Mouse (Mus musculus): ENCODE data around the gene Iglon5. TPM values are rescaled to one million over a fixed set of nuclear protein-coding genes. Genes with fewer than 3 reads are reported as not detected.

Iglon5 gene
- total RNA-seq (2015; ENCODE audit: low replicate concordance), result not detected in 2 replicates
- not detected in 2 replicates for total RNA-seq (2017; ENCODE audit: low replicate concordance)

GRCm38 (mm10) chr7:43489631-43490125, at the start of gene Iglon5:
TSS of gene Iglon5 (minus strand) at chr7:43490075.
- ATAC-seq (replicated peaks; ENCODE audit: low FRiP score, poor library complexity, severe bottlenecking), result no peak

- no peak for ATAC-seq (replicated peaks; ENCODE audit: low FRiP score, poor library complexity, severe bottlenecking)
These were observed 48.6 kb upstream of the Iglon5 start for GRCm38 (mm10) chr7:43538524-43538923.

DNA sequence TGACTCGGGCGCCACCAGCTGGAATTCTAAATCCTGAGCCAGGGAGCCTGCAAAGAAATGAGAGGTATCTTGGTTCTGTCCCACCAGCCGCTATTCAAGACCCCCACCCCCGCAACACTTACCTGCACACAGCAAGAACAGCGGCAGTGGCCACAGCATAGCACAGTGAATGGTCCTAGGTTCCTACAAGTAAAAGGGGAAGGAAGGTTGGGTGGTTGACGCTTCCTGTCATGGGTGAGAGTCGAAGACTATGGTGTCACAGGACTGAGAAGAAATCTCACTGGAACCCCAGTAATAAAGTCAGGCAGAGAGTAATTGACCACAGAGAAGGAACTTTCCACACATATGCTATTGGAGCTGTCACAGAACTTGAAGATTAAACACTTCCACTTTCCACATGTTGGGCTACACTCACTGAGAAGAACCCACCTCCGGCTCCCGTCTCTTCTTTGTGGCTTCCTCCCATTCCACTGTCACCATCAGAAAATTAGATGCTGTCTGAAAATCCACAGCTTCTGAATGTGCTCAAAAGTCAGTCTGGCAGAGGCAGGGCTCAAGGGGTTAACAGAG, 43.1 kb upstream of the Iglon5 start:
- ATAC-seq (replicated peaks; ENCODE audit: low FRiP score, poor library complexity, severe bottlenecking), result no peak

GRCm38 (mm10) chr7:43530216-43530785, 40.4 kb upstream of the Iglon5 start:
- ATAC-seq (replicated peaks; ENCODE audit: low FRiP score, poor library complexity, severe bottlenecking), result no peak

GRCm38 (mm10) chr7:43525313-43525712, 35.4 kb upstream of the Iglon5 start:
- ATAC-seq (replicated peaks; ENCODE audit: low FRiP score, poor library complexity, severe bottlenecking), result no peak

- ATAC-seq (replicated peaks; ENCODE audit: low FRiP score, poor library complexity, severe bottlenecking), result no peak
These were observed 32.9 kb upstream of the Iglon5 start for GRCm38 (mm10) chr7:43522776-43523175.

DNA sequence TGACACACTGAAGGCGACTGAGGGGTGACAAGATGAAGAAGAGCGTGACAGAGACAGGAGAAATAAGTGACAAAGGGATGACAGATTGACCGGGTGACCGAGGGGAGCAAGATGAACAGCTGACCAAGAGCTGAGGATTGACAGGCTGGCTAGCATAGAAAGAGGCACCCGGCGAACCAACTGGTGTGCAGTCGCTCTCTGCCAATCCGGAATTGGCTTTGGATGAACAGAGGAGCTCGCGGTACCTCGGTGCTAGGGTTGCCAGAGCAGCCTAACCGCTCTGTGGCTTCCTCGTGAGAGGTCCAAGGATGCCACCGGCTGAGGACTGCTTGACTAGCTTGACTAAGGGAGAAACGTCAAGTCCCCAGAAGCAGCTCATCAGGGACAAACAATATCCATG, 28.5 kb upstream of the Iglon5 start:
- ATAC-seq (replicated peaks; ENCODE audit: low FRiP score, poor library complexity, severe bottlenecking), result no peak

DNA sequence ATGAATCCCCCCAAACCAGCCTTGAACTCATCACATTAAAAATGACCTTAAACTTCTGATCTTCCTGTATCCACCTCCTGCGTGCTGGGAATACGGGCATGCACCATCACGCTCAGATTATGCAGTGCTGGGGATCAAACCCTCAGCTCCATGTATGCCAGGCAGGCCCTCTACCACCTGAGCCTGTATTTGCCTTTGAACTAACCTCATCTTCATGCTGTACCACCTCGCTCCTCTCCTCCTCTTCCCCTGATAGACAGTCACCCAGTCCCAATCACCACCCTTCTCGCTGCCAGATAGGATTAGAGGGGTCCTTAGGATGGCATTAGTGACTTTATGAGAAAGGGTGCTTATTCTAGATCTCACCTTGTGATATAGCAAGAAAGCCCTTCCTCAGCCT, 25.2 kb upstream of the Iglon5 start:
- no peak for ATAC-seq (replicated peaks; ENCODE audit: low FRiP score, poor library complexity, severe bottlenecking)

DNA sequence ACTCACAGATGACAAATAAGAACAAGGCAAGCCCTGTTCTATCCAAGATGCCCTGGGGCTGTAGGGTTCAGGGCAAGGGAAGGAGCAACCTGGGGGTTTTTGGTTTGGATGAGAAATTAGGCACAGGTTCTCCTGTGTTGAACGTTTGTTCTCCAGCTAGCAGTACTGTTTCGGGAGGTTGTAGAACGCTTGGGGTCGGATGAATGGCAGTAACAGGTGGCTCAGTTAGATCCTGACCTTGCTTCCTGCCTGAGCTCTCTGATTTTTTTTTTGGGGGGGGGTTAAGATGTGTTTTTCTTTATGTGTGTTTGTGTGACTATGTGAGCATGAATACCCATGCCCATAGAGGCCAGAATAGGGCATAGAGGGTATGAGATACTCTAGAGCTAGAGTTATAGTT, 22.6 kb upstream of the Iglon5 start:
- ATAC-seq (replicated peaks; ENCODE audit: low FRiP score, poor library complexity, severe bottlenecking), result no peak

- ATAC-seq (replicated peaks; ENCODE audit: low FRiP score, poor library complexity, severe bottlenecking), result no peak
These were observed 22.0 kb upstream of the Iglon5 start for GRCm38 (mm10) chr7:43511707-43512478.

- ATAC-seq (replicated peaks; ENCODE audit: low FRiP score, poor library complexity, severe bottlenecking), result no peak
These were observed 5.6 kb upstream of the Iglon5 start for GRCm38 (mm10) chr7:43495343-43496021.

- no peak for ATAC-seq (replicated peaks; ENCODE audit: low FRiP score, poor library complexity, severe bottlenecking)
These were observed 986 bp upstream of the Iglon5 start for GRCm38 (mm10) chr7:43490861-43491260.

DNA sequence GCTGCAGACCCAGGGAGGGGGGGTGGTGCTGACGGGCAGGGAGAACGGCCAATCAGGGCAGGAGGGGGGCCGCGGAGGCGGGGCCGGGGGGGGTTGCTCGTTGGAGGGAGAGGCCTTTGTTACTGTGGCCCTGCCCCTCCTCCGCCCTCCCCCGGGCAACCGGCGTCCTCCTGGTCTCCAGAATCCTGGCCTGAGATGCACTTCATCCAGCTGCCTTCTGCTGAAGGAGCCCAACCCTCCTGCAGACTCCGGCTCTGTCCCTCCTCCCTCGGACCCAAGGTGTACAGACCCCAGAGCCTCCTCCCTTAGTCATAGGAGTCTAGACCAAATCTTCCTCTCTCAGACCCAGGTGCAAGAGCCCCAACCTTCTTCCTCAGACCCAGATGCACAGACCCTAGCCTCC, 308 bp upstream of the Iglon5 start:
- ATAC-seq (replicated peaks; ENCODE audit: low FRiP score, poor library complexity, severe bottlenecking), result no peak

DNA sequence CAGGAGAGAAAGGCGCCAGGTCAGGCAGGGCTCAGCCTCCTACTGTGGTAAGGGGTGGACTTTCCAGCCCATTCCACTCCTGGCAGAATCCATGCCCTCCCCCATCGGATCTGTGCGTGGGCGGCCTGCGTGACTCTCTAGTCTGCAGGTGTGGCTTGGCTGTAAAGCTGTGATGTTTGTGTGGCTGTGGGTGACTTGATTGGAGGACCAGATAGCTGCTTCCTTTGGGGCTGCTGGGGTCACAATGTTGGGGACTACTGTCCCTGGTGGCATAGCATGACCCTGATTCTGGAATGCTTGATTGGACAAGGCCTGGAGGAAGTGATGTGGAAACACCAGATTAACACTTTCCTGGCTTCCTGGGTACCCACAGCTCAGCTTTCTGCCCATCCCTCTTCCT, 1.2 kb downstream of the Iglon5 start:
- ATAC-seq (replicated peaks; ENCODE audit: low FRiP score, poor library complexity, severe bottlenecking), result no peak

DNA sequence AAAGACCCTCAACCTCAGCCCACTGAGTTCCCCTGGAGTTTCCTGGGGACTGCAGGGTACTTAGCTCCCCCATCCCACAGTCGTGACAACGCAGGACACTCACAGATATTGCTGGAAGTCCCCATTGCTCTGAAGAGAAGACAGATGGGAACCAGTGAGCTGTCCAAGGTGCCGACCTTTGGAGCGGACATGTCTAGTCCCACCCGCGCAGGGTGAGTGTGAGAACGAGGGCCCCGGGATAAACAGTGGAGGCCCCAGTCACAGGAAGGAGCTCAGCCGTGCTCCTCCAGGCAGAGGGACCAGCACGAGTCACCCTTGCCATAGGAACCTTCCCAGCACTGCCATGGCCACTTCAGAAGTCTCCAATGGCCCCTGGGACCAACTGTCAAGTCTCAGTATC, 6.6 kb downstream of the Iglon5 start:
- ATAC-seq (replicated peaks; ENCODE audit: low FRiP score, poor library complexity, severe bottlenecking), result no peak

GRCm38 (mm10) chr7:43482090-43482716, 7.7 kb downstream of the Iglon5 start:
- no peak for ATAC-seq (replicated peaks; ENCODE audit: low FRiP score, poor library complexity, severe bottlenecking)

DNA sequence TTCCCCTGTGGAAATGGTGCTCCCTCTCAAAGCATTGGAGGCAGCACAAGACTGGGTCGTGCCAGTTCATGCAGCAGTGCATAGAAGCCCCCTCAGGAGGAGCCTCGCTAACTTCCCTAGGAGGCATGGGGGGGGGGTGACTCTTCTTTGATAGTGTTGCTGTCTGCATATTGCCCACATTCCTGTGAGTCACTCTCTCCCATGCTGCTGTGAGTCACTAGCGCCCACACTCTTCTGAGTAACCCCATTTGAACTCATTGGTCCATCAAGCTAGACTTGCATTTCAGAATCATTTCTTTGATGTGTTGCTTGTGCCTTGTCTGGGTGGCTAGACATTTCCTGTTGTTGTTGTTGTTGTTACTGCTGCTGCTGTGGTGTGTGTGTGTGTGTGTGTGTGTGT, 8.7 kb downstream of the Iglon5 start:
- ATAC-seq (replicated peaks; ENCODE audit: low FRiP score, poor library complexity, severe bottlenecking), result no peak

GRCm38 (mm10) chr7:43476376-43476775, 13.5 kb downstream of the Iglon5 start:
- no peak for ATAC-seq (replicated peaks; ENCODE audit: low FRiP score, poor library complexity, severe bottlenecking)

GRCm38 (mm10) chr7:43475706-43476105, 14.2 kb downstream of the Iglon5 start:
- no peak for ATAC-seq (replicated peaks; ENCODE audit: low FRiP score, poor library complexity, severe bottlenecking)

DNA sequence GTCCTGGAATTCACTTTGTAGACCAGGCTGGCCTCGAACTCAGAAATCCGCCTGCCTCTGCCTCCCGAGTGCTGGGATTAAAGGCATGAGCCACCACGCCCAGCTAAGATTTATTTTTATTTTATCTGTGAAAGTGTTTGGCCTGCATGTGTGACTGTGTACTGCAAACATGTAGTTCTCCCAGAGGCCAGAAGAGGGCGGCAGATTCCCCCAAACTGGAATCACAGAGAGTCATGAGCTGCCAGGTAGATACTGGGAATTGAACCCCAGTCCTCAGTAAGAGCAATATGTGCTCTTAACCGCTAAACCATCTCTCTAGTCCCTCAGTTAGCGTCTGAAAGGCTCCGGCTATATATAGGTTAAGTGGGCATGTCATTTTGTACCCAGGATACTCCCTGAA, 19.5 kb downstream of the Iglon5 start:
- ATAC-seq (replicated peaks; ENCODE audit: low FRiP score, poor library complexity, severe bottlenecking), result no peak

Measured in erythroblast, adult 5-6 weeks (primary cell).